Mouse (Mus musculus): Measurements from ENCODE around the gene Aggf1. TPM values are rescaled to one million over a fixed set of nuclear protein-coding genes. Genes with fewer than 3 reads are reported as not detected.

The Aggf1 gene
- total RNA-seq, 2 experiments from 2014 or later: 50.1 to 51.2 TPM

Other genes with a start within 250 kb of the Aggf1 start
- gene Pde8b, start 125.0 kb downstream of the Aggf1 start, total RNA-seq (2021): 100 to 1,000 TPM; 138 to 151 TPM
- 10 to 100 TPM; 14.0 to 19.2 TPM for gene Zbed3, start 51.7 kb downstream of the Aggf1 start, total RNA-seq (2021)
- 10 to 100 TPM; 21.2 to 23.5 TPM for gene Crhbp, start 69.6 kb upstream of the Aggf1 start, total RNA-seq (2021)
- gene S100z, start 103.4 kb upstream of the Aggf1 start, total RNA-seq (2021): not detected
- under 1 TPM; 0.32 to 0.57 TPM for gene F2rl1, start 149.9 kb upstream of the Aggf1 start, total RNA-seq (2021)
- gene F2r, start 243.1 kb upstream of the Aggf1 start, total RNA-seq (2021): 1 to 10 TPM; 4.1 to 4.3 TPM

All from left cerebral cortex, postnatal 36 days (tissue).